ENCODE assay signal across 18 mouse cellular contexts in the genomic region with DNA sequence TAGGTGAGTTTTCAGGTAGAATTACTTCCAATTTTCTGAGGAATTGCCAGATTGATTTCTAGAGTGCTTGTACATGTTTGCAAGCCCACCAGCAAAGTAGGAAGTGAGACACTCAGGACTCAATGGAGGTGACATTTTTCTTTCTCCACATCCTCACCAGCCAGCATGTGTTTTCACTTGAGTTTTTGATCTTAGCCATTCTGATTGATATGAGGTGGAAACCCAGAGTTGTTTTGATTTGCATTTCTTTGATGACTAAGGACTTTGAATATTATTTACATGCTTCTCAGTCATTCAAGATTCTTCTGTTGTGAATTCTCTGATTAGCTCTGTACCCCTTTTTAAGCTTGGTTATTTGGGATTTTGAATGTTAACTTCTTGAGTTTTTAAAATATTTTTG.
"Had no signal": no experiment of that assay in that cellular context is flagged by ENCODE, and none has a peak within 500 bp of the region (broad histone marks: within the 10 kb centered on the region; RNA-seq: fewer than 3 reads in every experiment).

No protein-coding gene starts in this region.

- H3K9ac ChIP-seq: liver, postnatal 0 days; lung, embryonic 14.5 days; midbrain, embryonic 12.5 days; neural tube, embryonic 13.5 days; neural tube, embryonic 15.5 days; stomach, embryonic 15.5 days had no signal

- H3K4me3 ChIP-seq: midbrain, embryonic 10.5 days; midbrain, embryonic 12.5 days; myocyte; neural tube, embryonic 13.5 days; neural tube, embryonic 15.5 days; stomach, embryonic 15.5 days had no signal

- H3K4me2 ChIP-seq: lung, embryonic 14.5 days; midbrain, embryonic 12.5 days; neural tube, embryonic 13.5 days; neural tube, embryonic 15.5 days; stomach, embryonic 15.5 days had no signal

- DNase-seq: liver, postnatal 0 days; lung, embryonic 14.5 days; lung, postnatal 10 days; lung, postnatal 4 days; midbrain, embryonic 14.5 days; retina, postnatal 1 day; right cerebral cortex, adult 18-20 months; right cerebral cortex, postnatal 14 days; thymus, adult 18-20 months; thymus, postnatal 14 days; thymus, postnatal 36 days had no signal

- H3K4me1 ChIP-seq: midbrain, embryonic 10.5 days; midbrain, embryonic 12.5 days; neural tube, embryonic 13.5 days; neural tube, embryonic 15.5 days; stomach, embryonic 15.5 days had no signal

- H3K27me3 ChIP-seq: midbrain, embryonic 12.5 days; neural tube, embryonic 13.5 days; neural tube, embryonic 15.5 days; stomach, embryonic 15.5 days had no signal

- H3K9me3 ChIP-seq: midbrain, embryonic 10.5 days; midbrain, embryonic 12.5 days; neural tube, embryonic 13.5 days; neural tube, embryonic 15.5 days; stomach, embryonic 15.5 days had no signal

- H3K36me3 ChIP-seq: midbrain, embryonic 10.5 days; midbrain, embryonic 12.5 days; neural tube, embryonic 13.5 days; neural tube, embryonic 15.5 days; stomach, embryonic 15.5 days had no signal

- ATAC-seq: liver, postnatal 0 days; midbrain, embryonic 16.5 days had no signal

- H3K27ac ChIP-seq: midbrain, embryonic 10.5 days; midbrain, embryonic 12.5 days; neural tube, embryonic 13.5 days; neural tube, embryonic 15.5 days; stomach, embryonic 15.5 days had no signal
